Mouse (Mus musculus) embryonic fibroblast, embryonic 13.5 days (primary cell): ENCODE results near the gene Bmp7. TPM values are rescaled to one million over a fixed set of nuclear protein-coding genes. Genes with fewer than 3 reads are reported as not detected.

Experiments used
- H3K27ac ChIP-seq: 2 replicates; pipeline ENCODE4 v1.5.1; 2012; ENCODE audit warnings: low read length, control low read depth, inconsistent platforms; ENCODE audit not compliant: insufficient read depth
- H3K4me1 ChIP-seq: 2 replicates; pipeline ENCODE4 v1.6.1; 2011; ENCODE audit warnings: low read length; ENCODE audit not compliant: control insufficient read depth, insufficient read depth
- H3K4me3 ChIP-seq: 2 replicates; pipeline ENCODE4 v1.5.1; 2011; ENCODE audit warnings: mild to moderate bottlenecking, control low read depth, low read length; ENCODE audit not compliant: insufficient read depth
- CTCF ChIP-seq: IDR thresholded peaks from 2 replicates; pipeline ENCODE4 v1.5.1; 2011; ENCODE audit warnings: mild to moderate bottlenecking, control low read depth, low read length, moderate library complexity, borderline replicate concordance; ENCODE audit not compliant: insufficient read depth
- POLR2A ChIP-seq: IDR thresholded peaks from 2 replicates; pipeline ENCODE4 v1.6.1; 2011; ENCODE audit warnings: low read depth, mild to moderate bottlenecking, control low read depth, low read length, moderate library complexity
- polyA plus RNA-seq: library from polyadenylated mRNA; stranded (reverse); fragments of >200 nt; gene quantifications from 2 replicates; pipeline ENCODE4 v1.2.4, GENCODE M21; 2011; ENCODE audit warnings: low read depth; ENCODE audit not compliant: missing spikeins, insufficient read length

Gene Bmp7
- polyA plus RNA-seq, 1 experiment, result not detected

- Histone ChIP-seq H3K27ac (no peak overlapping the region), H3K4me3 (no peak overlapping the region), H3K4me1 (no peaks in the 10 kb centered on the region)
- TF ChIP-seq POLR2A, result no peak
- no peak for TF ChIP-seq CTCF
Observed at GRCm38 (mm10) chr2:172889222-172889621, 50.9 kb downstream of the Bmp7 start.

GRCm38 (mm10) chr2:172888147-172888546 is 52.0 kb downstream of the Bmp7 start:
- H3K27ac ChIP-seq, result no peak overlapping the region
- TF ChIP-seq CTCF, result no peak
- TF ChIP-seq POLR2A, result no peak
- no peaks in the 10 kb centered on the region for H3K4me1 ChIP-seq
- H3K4me3 ChIP-seq, result no peak overlapping the region

GRCm38 (mm10) chr2:172885861-172886260 is 54.3 kb downstream of the Bmp7 start:
- TF ChIP-seq POLR2A (no peak), CTCF (no peak)
- H3K4me1 ChIP-seq, result no peaks in the 10 kb centered on the region
- no peak overlapping the region for H3K4me3 ChIP-seq
- no peak overlapping the region for H3K27ac ChIP-seq

- H3K27ac ChIP-seq, result no peak overlapping the region
- no peak overlapping the region for H3K4me3 ChIP-seq
- TF ChIP-seq POLR2A, result no peak
- TF ChIP-seq CTCF, result no peak
- no peaks in the 10 kb centered on the region for H3K4me1 ChIP-seq
Observed at GRCm38 (mm10) chr2:172884584-172884983, 55.5 kb downstream of the Bmp7 start.

GRCm38 (mm10) chr2:172875201-172875600 is 64.9 kb downstream of the Bmp7 start:
- Histone ChIP-seq H3K4me1 (no peaks in the 10 kb centered on the region), H3K4me3 (no peak overlapping the region), H3K27ac (no peak overlapping the region)
- TF ChIP-seq CTCF, result no peak
- TF ChIP-seq POLR2A, result no peak

- TF ChIP-seq CTCF (no peak), POLR2A (no peak)
- Histone ChIP-seq H3K4me3 (no peak overlapping the region), H3K4me1 (peaks cover 3% of the 10 kb centered on the region; the same call in 1 of the 2 replicates), H3K27ac (no peak overlapping the region)
Observed at GRCm38 (mm10) chr2:172866356-172866755, 73.8 kb downstream of the Bmp7 start.

GRCm38 (mm10) chr2:172865165-172865564 is 75.0 kb downstream of the Bmp7 start:
- H3K4me3 ChIP-seq, result no peak overlapping the region
- H3K4me1 ChIP-seq, result peaks cover 3% of the 10 kb centered on the region; the same call in 1 of the 2 replicates
- TF ChIP-seq CTCF, result no peak
- TF ChIP-seq POLR2A, result no peak
- H3K27ac ChIP-seq, result no peak overlapping the region

GRCm38 (mm10) chr2:172864566-172864965 is 75.6 kb downstream of the Bmp7 start:
- H3K4me1 ChIP-seq, result peaks cover 3% of the 10 kb centered on the region; the same call in 1 of the 2 replicates
- no peak for TF ChIP-seq POLR2A
- no peak for TF ChIP-seq CTCF
- no peak overlapping the region for H3K27ac ChIP-seq
- no peak overlapping the region for H3K4me3 ChIP-seq

- peaks cover 3% of the 10 kb centered on the region; the same call in 1 of the 2 replicates for H3K4me1 ChIP-seq
- TF ChIP-seq POLR2A, result no peak
- TF ChIP-seq CTCF, result no peak
- H3K4me3 ChIP-seq, result no peak overlapping the region
- H3K27ac ChIP-seq, result no peak overlapping the region
Observed at GRCm38 (mm10) chr2:172863469-172863856, 76.7 kb downstream of the Bmp7 start.

- peaks cover 3% of the 10 kb centered on the region; the same call in 1 of the 2 replicates for H3K4me1 ChIP-seq
- no peak overlapping the region for H3K27ac ChIP-seq
- TF ChIP-seq POLR2A, result no peak
- no peak for TF ChIP-seq CTCF
- no peak overlapping the region for H3K4me3 ChIP-seq
Observed at GRCm38 (mm10) chr2:172862850-172863468, 77.2 kb downstream of the Bmp7 start.

GRCm38 (mm10) chr2:172862424-172862823 is 77.7 kb downstream of the Bmp7 start:
- TF ChIP-seq POLR2A (no peak), CTCF (no peak)
- Histone ChIP-seq H3K4me3 (no peak overlapping the region), H3K4me1 (peaks cover 3% of the 10 kb centered on the region; the same call in 1 of the 2 replicates), H3K27ac (no peak overlapping the region)
